Mouse (Mus musculus): Measurements from ENCODE around the gene Tmem151b.

The Tmem151b gene

GRCm38 (mm10) chr17:45564531-45565084 lies 15.1 kb upstream of the Tmem151b start:
- no peak for DNase-seq (ENCODE audit: low spot score)

- DNase-seq (ENCODE audit: low spot score), result peak; percentile 94
Measured at GRCm38 (mm10) chr17:45563655-45564530, 14.4 kb upstream of the Tmem151b start, which contains the start of gene Slc35b2. Gene Slc35b2, plus strand, starts transcription at chr17:45563874.

- DNase-seq (ENCODE audit: low spot score), result no peak
Measured at GRCm38 (mm10) chr17:45563216-45563615, 13.7 kb upstream of the Tmem151b start.

DNA sequence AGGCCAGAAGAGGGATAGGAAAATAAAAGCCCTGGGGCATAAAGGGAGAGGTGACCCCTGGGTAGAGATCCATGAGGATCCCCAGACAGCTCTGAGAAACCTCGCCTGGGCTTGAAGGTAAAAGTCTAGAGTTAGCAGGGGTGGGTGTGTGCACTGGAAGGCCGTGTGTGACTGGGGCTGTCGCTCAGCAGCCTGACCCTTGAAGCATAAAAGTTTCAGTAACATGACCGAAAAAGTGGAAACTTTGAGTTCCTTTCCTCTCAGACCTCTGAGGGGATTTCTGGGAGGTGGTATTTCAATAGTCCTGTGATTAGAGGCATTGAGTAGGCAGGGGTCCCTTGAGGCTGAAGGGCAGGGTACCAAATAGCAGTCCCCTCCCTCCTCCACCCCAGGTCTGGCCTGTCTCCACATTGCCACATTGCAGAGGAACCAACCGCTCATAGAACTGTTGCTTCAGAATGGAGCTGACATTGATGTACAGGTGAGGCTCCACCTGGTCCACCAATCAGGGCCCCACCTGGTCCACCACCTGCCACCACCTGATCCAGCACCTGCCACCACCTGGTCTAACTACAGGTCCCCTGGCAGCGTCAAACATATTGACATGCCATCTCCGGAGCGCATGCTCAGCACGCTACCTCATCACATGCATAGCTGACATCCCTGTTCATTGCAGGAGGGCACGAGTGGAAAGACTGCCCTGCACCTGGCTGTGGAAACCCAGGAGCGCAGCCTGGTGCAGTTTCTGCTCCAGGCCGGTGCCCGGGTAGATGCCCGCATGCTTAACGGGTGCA lies 10.5 kb upstream of the Tmem151b start:
- DNase-seq (ENCODE audit: low spot score), result no peak

DNA sequence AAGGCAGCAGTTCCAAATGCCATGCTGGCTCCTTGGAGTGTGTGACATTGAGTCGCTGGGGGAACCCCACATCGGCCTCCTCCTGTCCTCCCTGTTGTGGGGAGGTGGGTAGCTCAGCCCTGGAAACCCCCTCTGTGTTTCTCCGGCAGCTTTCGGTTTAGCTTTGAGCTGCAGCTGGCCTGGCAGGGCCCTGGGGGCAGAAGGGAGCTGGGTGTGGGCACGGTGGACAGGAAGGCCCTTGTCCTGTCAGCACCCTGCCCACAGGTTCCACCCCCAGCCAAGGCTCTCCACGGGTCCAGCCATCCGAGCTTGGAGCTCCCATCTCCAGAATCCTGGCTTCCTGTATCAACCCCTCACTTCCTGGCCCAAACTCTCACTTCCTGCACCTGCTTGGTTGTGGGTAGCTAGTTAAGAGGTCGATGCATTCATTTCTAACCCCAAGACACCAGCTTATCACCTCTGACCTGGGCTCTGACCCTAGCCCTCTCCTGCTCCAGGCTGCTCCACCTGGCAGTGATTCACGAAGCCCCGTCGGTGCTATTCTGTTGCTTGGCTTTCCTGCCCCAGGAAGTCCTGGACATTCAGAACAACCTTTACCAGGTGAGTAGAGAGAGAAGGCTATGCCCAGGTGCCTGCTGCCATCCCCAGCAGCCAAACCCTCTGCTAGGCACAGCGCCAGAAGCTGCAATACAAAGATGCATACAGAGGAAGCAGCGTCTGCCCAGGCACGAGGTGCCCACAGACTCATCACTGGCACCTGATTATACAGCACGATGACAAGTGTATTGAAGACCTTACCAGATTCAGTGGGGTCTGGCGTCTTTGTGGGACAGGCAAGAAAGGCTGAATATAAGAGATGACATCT lies 8.8 kb upstream of the Tmem151b start:
- no peak for DNase-seq (ENCODE audit: low spot score)

DNA sequence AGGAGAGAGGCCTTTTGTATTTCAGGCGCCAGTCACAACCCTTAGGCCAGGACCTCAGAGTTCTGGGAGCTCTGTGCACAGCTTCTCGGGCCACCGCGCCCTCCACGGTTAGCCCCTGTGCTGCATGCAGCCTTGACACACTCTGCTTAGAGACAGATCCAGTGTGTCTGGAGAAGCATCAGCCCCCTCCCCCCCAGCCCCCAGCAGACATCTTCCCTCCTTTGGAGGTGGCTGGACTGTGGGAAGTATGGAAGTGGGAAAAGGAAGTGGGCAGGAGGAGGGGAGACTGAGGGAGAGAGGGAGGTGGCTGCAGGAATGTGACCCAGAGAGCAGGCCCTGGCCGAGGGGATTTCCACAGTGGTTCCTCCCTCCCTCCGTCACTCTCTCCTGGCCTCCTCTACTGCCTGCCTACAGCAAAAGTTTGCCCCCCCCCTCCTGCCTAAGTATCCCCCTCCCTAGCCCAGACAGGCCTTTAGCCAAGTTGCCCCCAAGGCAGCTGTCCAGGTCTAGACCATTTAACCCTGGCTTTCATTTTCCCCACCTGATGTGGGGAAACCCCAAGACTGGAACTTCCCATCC lies 7.9 kb upstream of the Tmem151b start:
- DNase-seq (ENCODE audit: low spot score), result no peak

GRCm38 (mm10) chr17:45556514-45557245 lies 7.2 kb upstream of the Tmem151b start:
- DNase-seq (ENCODE audit: low spot score), result no peak

DNA sequence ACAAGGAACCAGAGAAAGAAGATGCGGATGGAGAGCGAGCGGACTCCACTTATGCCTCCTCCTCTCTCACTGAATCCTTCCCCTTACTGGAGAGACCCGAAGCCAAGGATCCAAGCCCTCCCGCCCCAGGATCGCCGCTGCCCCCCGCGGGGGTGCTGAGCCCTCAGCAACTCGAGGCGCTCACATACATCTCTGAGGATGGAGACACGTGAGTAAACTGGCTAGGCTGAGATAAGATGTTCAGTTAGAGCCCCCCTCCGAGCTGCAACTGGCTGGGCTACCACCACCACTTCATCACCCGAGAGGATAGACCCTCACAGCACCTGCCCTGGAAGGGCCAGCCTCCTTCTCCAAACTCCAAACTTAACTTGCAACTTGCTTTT lies 6.6 kb upstream of the Tmem151b start:
- DNase-seq (ENCODE audit: low spot score), result no peak

DNA sequence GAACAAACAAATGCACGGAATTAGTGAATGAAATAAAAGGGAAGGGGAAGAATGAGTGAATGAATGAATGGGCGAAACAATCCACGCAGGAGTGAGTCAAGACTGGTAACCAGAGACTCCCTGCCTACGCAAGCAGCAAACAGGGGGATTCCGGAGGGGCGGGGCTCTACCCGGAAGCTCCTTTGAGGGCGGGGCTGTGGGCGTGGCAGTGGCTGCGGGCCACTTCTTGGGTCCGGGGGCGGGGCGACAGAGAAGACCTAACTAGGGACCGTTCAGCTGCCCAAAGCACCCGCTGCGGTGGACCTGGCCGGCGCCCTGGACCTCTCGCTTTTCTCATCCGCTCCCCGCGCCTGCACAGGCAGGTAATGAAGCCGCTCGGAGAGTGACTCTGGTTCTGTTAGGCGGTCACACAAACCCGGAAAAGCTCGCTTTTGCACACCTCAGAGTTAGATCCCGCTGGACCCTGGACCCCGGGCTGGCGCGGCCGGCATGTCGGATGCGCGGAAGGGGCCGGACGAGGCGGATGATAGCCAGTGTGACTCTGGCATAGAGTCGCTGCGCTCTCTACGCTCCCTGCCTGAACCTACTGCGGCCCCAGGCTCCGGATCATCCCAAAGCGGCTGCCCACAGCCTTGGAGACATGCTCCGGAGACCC lies 6.1 kb upstream of the Tmem151b start, which contains the start of gene Nfkbie:
TSS of gene Nfkbie (plus strand) at position 252 of the 655 bp plus-strand sequence.
- DNase-seq (ENCODE audit: low spot score), result peak; percentile 96

GRCm38 (mm10) chr17:45554420-45554819 lies 4.9 kb upstream of the Tmem151b start:
- DNase-seq (ENCODE audit: low spot score), result no peak

DNA sequence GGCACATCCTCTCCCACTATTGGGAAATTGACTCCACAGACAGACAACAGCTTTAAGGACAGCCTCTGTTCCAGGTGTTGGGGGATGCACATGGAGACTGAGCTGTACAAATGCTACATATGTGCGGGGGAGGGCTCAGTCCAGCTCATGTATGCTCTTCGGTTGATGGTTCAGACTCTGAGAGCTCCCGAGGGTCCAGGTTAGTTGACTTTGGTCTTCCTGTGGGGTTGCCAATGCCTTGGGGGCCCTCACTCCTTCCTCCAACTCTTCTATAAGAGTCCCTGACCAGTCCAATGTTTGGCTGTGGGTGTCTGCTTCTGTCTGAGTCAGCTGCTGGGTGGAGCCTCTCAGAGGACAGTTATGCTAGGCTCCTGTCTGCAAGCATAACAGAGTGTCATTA lies 3.6 kb upstream of the Tmem151b start:
- DNase-seq (ENCODE audit: low spot score), result no peak

DNA sequence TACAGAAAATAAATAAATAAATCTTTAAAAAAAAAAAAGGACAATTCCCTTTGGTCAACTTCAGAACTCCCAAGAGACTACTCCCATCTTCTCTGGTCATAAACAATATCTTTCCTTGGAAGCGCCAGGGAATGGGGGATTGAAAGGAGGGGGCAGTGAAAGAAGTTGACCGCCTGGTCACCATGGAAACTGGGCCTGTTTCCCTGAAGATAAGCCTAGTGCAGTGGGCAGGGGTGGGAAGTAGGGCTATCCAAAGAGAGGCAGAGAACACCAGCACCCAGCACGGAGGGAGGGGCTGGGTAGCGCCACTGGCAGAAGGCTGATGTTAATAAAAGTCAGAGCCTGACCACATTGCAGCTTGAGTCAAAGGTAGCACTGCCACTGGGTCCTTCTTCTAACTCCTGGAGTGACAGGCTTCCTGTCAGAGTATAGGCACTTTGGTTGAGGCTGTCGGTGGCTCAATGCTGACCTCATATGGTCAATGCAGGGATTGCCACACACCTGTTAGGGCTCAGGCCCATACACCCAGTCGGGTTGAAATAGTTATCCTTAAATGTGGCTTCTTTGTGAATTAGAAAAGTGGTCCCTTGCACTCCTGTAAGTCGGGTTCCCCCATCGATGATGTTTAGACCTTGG lies 2.5 kb upstream of the Tmem151b start:
- DNase-seq (ENCODE audit: low spot score), result peak; percentile 71

DNA sequence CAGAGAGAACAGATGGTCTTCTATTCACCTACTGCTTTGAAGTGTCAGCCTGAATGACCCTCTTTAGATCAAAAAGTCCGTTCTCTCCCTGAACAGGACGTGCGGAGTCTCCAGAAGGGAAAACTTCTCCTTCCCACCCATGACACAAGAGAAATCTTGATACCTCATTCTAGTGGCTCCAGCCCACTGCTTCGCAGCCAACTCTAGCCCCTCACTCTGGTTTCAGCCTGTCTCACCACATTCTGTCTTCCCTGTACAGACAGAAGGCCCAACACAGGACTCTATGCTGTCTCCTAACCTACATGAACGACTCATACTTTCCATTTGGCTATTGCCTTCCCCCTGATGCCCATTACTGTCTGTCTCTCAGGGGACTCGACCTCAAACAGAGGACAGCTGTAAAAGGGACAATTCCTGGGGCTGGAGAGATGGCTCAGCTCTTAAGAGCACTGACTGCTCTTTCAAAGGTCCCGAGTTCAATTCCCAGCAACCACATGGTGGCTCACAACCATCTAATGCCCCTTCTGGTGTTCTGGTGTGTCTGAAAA lies 1.8 kb upstream of the Tmem151b start:
- DNase-seq (ENCODE audit: low spot score), result no peak

DNA sequence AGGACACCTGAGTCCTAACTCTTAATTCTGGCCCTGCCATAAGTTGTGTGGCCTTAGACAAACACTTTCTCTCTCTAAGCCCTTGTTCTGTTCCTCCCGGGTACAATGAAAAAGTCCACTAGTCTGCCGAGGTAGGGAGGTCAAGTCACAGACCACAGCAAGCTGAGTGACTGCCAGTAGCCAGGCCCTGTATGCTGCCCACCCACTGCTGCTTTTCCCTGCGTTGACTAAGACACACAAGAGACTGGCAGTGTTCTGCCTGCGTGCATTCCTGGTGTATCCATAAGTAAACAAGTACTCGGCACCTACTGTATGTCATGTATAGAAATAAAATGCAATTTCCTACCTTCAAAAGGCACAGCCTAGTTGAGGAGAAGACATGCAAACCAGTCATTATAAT lies 776 bp upstream of the Tmem151b start:
- DNase-seq (ENCODE audit: low spot score), result no peak

DNA sequence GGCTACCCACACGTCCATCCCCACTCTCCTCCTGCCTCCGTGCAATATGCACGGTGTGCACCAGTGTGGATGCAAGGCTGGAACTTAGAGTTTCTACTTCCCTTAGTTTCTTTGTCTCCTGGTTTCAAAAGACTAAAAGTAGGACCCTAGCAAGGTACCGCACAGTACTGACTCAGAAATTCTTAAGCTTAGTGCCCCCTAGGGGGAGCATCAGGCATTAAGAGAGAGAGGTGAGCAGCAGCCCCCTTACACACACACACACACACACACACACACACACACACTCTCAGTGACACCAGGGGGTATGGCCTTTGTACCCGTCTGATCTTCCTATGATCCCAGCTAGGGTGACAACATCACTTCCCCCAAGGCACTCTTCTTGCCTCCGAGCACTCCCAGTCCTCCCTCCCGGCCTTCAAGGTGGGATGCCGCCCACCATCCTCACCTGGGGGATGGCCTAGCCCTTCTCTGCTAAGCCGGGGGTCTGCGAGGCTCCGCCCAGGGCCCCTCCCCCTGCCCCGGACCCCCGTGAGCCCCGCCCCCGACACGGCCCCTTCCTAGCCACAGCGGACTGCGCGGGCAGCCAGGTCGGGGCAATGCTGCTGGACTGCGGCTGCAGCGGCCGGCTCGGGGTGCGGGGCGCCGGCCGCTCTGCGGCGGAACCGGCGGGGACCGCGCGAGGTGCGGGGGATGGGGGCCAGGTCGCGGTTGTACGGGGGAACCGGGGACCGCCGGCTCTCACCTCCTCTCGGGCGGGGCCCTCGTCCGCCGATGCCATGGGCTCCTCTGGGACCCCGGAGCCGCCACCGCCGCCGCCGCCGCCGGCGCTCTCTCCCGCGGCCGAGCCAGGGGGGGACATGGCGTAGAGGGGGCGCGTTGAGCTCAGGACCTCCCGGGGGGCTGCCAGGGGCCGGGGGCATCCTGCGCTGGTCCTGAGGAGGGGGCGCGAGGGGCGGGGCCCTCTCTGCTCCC lies 650 bp downstream of the Tmem151b start:
- DNase-seq (ENCODE audit: low spot score), result no peak

DNA sequence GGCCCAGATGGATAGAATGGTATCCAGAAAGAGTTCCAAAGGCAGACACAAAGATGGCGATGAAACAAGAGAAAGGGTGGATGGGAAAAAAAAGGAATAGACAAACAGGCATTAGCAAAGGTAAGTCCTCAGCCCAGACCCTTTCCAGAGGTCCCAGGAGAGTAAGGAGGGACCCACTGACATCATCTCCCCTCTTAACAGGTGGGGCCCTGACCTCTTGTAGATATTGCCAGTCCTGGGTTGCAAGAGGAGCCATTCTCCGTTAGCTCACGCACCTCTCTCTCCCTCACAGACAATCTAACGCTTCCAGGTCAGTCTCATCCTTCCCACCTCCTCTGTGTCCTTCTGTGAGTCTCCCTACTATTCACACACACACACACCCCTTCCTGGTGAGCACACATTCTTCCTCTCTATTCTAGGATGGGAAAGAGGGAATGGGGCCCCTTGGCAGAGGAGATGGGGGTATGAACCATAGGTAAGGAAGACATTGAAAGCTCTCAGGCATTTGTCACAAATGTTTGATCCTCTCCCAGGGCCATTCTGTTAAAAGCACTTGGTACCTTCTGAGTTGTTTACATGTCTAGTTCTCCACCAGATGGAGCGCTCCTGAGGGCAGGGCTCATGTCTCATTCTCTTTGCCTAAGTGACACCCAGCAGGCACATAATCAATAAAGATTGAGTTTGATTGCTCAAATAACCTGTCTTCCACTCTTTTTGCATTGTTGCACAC lies 1.9 kb downstream of the Tmem151b start:
- no peak for DNase-seq (ENCODE audit: low spot score)

- no peak for DNase-seq (ENCODE audit: low spot score)
Measured at GRCm38 (mm10) chr17:45546941-45547340, 2.5 kb downstream of the Tmem151b start.
